Mouse (Mus musculus) liver, postnatal 0 days (tissue): ENCODE measurements around the gene Rac2.

ENCODE experiments used
- CTCF ChIP-seq: sonication (generic); IDR thresholded peaks from 2 replicates; pipeline ENCODE4 v1.5.1; 2016; ENCODE audit warnings: antibody characterized with exemption, low read depth
- EP300 ChIP-seq: IDR thresholded peaks from 2 replicates; pipeline ENCODE4 v1.6.1; 2016; ENCODE audit warnings: antibody characterized with exemption, low read depth, mild to moderate bottlenecking

DNA sequence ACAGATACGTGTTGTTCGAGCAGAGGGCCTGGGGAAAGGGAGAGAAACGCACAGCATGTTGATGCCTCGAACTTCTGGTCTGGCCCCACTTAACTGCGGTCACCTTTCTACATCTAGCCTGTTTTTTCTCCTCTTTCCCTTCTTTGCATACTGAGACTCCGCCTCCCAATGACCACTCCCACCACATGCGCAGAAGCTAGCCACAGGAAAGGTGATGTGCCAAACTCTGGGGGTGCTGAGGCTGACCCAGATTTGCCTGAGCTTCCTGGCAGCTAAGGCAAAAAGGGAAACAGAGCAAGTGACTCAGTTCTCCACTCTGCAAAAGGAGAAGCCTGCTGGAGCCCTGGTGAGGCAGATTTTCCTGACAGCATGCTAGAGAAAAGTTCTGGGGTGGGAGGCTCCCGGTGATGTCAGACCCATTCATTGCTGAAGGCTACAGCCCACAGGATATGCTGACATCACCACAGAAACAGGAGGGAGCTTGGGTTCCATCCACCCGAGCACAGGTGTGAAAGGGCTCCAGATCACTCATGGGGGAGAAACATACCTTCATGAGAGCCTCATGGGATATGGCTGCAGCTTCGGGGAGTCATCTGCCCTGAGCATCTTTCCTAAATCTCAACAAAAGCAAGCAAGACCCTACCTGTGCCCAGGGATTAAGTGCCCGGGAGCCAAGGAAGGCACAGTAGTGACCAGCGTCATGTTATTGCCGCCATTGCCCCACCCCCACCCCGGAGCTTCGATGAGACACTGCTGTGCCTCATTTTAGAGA is 19.3 kb upstream of the Rac2 start:
- TF ChIP-seq CTCF: no peak
- TF ChIP-seq EP300: no peak
